Mouse (Mus musculus): ENCODE measurements at regions not wholly inside any gene's neighbourhood (a gene's known extent, or its start where the extent isn't known, plus 50 kb on each side); places are given as distances from the start of the nearest gene placed in this dataset.

GRCm38 (mm10) chr17:45879478-45880250, 146.0 kb upstream of the 1600014C23Rik start:
- H3K27me3 ChIP-seq (ENCODE audit: control insufficient read depth, insufficient read depth, low read length), result no peaks in the 10 kb centered on the region
- WGBS, result 78% methylated on average over 6 of the region's 6 CpGs
- no peak overlapping the region for H3K9ac ChIP-seq (ENCODE audit: low read length)
- DNase-seq (ENCODE audit: low spot score) (no peak), ATAC-seq (ENCODE audit: insufficient read depth, low FRiP score, low TSS enrichment) (no peak)
- H3K4me1 ChIP-seq (ENCODE audit: control insufficient read depth, insufficient read depth, low read length), result no peaks in the 10 kb centered on the region
- H3K27ac ChIP-seq (ENCODE audit: low read depth, low read length), result no peak overlapping the region
- no peaks in the 10 kb centered on the region for H3K36me3 ChIP-seq (ENCODE audit: control insufficient read depth, insufficient read depth, low read length)
- no peaks in the 10 kb centered on the region; the same call in 1 of the 2 replicates for H3K9me3 ChIP-seq (ENCODE audit: control insufficient read depth, low read length)
- no peak overlapping the region for H3K4me2 ChIP-seq (ENCODE audit: low read depth)
- H3K4me3 ChIP-seq (ENCODE audit: low read depth, low read length), result no peak overlapping the region

GRCm38 (mm10) chr17:45878394-45878793, 144.8 kb upstream of the 1600014C23Rik start:
- Histone ChIP-seq H3K36me3 (ENCODE audit: control insufficient read depth, insufficient read depth, low read length) (no peaks in the 10 kb centered on the region), H3K4me2 (ENCODE audit: low read depth) (no peak overlapping the region), H3K9me3 (ENCODE audit: control insufficient read depth, low read length) (no peaks in the 10 kb centered on the region; the same call in 1 of the 2 replicates), H3K27me3 (ENCODE audit: control insufficient read depth, insufficient read depth, low read length) (0 out of 2 replicates have a peak, but pooled peaks cover 2% of the 10 kb centered on the region), H3K27ac (ENCODE audit: low read depth, low read length) (no peak overlapping the region), H3K4me3 (ENCODE audit: low read depth, low read length) (no peak overlapping the region), H3K9ac (ENCODE audit: low read length) (no peak overlapping the region), H3K4me1 (ENCODE audit: control insufficient read depth, insufficient read depth, low read length) (peaks cover 8% of the 10 kb centered on the region)
- DNase-seq (ENCODE audit: low spot score) (no peak), ATAC-seq (ENCODE audit: insufficient read depth, low FRiP score, low TSS enrichment) (no peak)
- WGBS, result 88% methylated on average over 6 of the region's 6 CpGs

GRCm38 (mm10) chr17:45875325-45875724, 141.7 kb upstream of the 1600014C23Rik start:
- no peak for DNase-seq (ENCODE audit: low spot score)
- no peak for ATAC-seq (ENCODE audit: insufficient read depth, low FRiP score, low TSS enrichment)
- Histone ChIP-seq H3K27me3 (ENCODE audit: control insufficient read depth, insufficient read depth, low read length) (0 out of 2 replicates have a peak, but pooled peaks cover 2% of the 10 kb centered on the region), H3K4me1 (ENCODE audit: control insufficient read depth, insufficient read depth, low read length) (peaks cover 10% of the 10 kb centered on the region), H3K27ac (ENCODE audit: low read depth, low read length) (no peak overlapping the region), H3K9ac (ENCODE audit: low read length) (no peak overlapping the region), H3K36me3 (ENCODE audit: control insufficient read depth, insufficient read depth, low read length) (no peaks in the 10 kb centered on the region), H3K4me2 (ENCODE audit: low read depth) (no peak overlapping the region), H3K9me3 (ENCODE audit: control insufficient read depth, low read length) (no peaks in the 10 kb centered on the region; the same call in 1 of the 2 replicates), H3K4me3 (ENCODE audit: low read depth, low read length) (no peak overlapping the region)
- whole genome bisulfite sequencing, result 90% methylated on average over 8 of the region's 8 CpGs

GRCm38 (mm10) chr17:45873996-45874395, 140.4 kb upstream of the 1600014C23Rik start:
- Histone ChIP-seq H3K4me1 (ENCODE audit: control insufficient read depth, insufficient read depth, low read length) (peaks cover 10% of the 10 kb centered on the region), H3K9me3 (ENCODE audit: control insufficient read depth, low read length) (no peaks in the 10 kb centered on the region; the same call in 1 of the 2 replicates), H3K36me3 (ENCODE audit: control insufficient read depth, insufficient read depth, low read length) (no peaks in the 10 kb centered on the region), H3K4me3 (ENCODE audit: low read depth, low read length) (no peak overlapping the region), H3K27ac (ENCODE audit: low read depth, low read length) (peak overlapping the region; percentile 53), H3K9ac (ENCODE audit: low read length) (peak overlapping the region; percentile 44; the same call in 1 of the 2 replicates), H3K27me3 (ENCODE audit: control insufficient read depth, insufficient read depth, low read length) (0 out of 2 replicates have a peak, but pooled peaks cover 2% of the 10 kb centered on the region), H3K4me2 (ENCODE audit: low read depth) (peak overlapping the region; percentile 34)
- peak; percentile 57 for ATAC-seq (ENCODE audit: insufficient read depth, low FRiP score, low TSS enrichment)
- 18% methylated on average over 8 of the region's 8 CpGs for WGBS
- DNase-seq (ENCODE audit: low spot score), result peak; percentile 46

GRCm38 (mm10) chr17:45873200-45873955, 139.7 kb upstream of the 1600014C23Rik start:
- H3K4me1 ChIP-seq (ENCODE audit: control insufficient read depth, insufficient read depth, low read length), result peaks cover 10% of the 10 kb centered on the region
- H3K27me3 ChIP-seq (ENCODE audit: control insufficient read depth, insufficient read depth, low read length), result 0 out of 2 replicates have a peak, but pooled peaks cover 2% of the 10 kb centered on the region
- H3K4me3 ChIP-seq (ENCODE audit: low read depth, low read length), result no peak overlapping the region
- no peaks in the 10 kb centered on the region for H3K36me3 ChIP-seq (ENCODE audit: control insufficient read depth, insufficient read depth, low read length)
- peak overlapping the region; percentile 53 for H3K27ac ChIP-seq (ENCODE audit: low read depth, low read length)
- peak; percentile 58 for DNase-seq (ENCODE audit: low spot score)
- no peaks in the 10 kb centered on the region for H3K9me3 ChIP-seq (ENCODE audit: control insufficient read depth, low read length)
- H3K4me2 ChIP-seq (ENCODE audit: low read depth), result peak overlapping the region; percentile 34
- ATAC-seq (ENCODE audit: insufficient read depth, low FRiP score, low TSS enrichment), result peak; percentile 69
- peak overlapping the region; percentile 44 for H3K9ac ChIP-seq (ENCODE audit: low read length)
- 4% methylated on average over 21 of the region's 21 CpGs for WGBS

- H3K4me3 ChIP-seq (ENCODE audit: low read depth, low read length), result no peak overlapping the region
- H3K9me3 ChIP-seq (ENCODE audit: control insufficient read depth, low read length), result no peaks in the 10 kb centered on the region
- ATAC-seq (ENCODE audit: insufficient read depth, low FRiP score, low TSS enrichment), result no peak
- 53% methylated on average over 22 of the region's 22 CpGs for WGBS
- DNase-seq (ENCODE audit: low spot score), result no peak
- H3K27ac ChIP-seq (ENCODE audit: low read depth, low read length), result no peak overlapping the region
- H3K36me3 ChIP-seq (ENCODE audit: control insufficient read depth, insufficient read depth, low read length), result no peaks in the 10 kb centered on the region
- peaks cover 12% of the 10 kb centered on the region for H3K4me1 ChIP-seq (ENCODE audit: control insufficient read depth, insufficient read depth, low read length)
- H3K27me3 ChIP-seq (ENCODE audit: control insufficient read depth, insufficient read depth, low read length), result 0 out of 2 replicates have a peak, but pooled peaks cover 2% of the 10 kb centered on the region
- no peak overlapping the region for H3K4me2 ChIP-seq (ENCODE audit: low read depth)
- no peak overlapping the region for H3K9ac ChIP-seq (ENCODE audit: low read length)
These were observed 138.3 kb upstream of the 1600014C23Rik start for GRCm38 (mm10) chr17:45871666-45872653.

GRCm38 (mm10) chr17:45871067-45871466, 137.4 kb upstream of the 1600014C23Rik start:
- Histone ChIP-seq H3K27ac (ENCODE audit: low read depth, low read length) (no peak overlapping the region), H3K36me3 (ENCODE audit: control insufficient read depth, insufficient read depth, low read length) (no peaks in the 10 kb centered on the region), H3K9me3 (ENCODE audit: control insufficient read depth, low read length) (no peaks in the 10 kb centered on the region), H3K4me1 (ENCODE audit: control insufficient read depth, insufficient read depth, low read length) (peaks cover 14% of the 10 kb centered on the region), H3K4me3 (ENCODE audit: low read depth, low read length) (no peak overlapping the region), H3K9ac (ENCODE audit: low read length) (no peak overlapping the region), H3K4me2 (ENCODE audit: low read depth) (no peak overlapping the region), H3K27me3 (ENCODE audit: control insufficient read depth, insufficient read depth, low read length) (0 out of 2 replicates have a peak, but pooled peaks cover 2% of the 10 kb centered on the region)
- DNase-seq (ENCODE audit: low spot score), result no peak
- ATAC-seq (ENCODE audit: insufficient read depth, low FRiP score, low TSS enrichment), result no peak
- WGBS, result 83% methylated on average over 9 of the region's 9 CpGs
